Mouse (Mus musculus) hindbrain, postnatal 0 days (tissue): ENCODE data around the gene Vsir. TPM values are rescaled to one million over a fixed set of nuclear protein-coding genes. Genes with fewer than 3 reads are reported as not detected.

Experiments used
- ATAC-seq: fragments of 200-750 bp; cut with Nextera tagmentation; 2 replicates; pipeline ENCODE4 v1.8.0; 2017; ENCODE audit warnings: mild to moderate bottlenecking, moderate TSS enrichment, moderate library complexity
- DNase-seq: peaks from one replicate; pipeline ENCODE4 v3.0.0-alpha.2; 2015; ENCODE audit warnings: low spot score
- H3K27ac ChIP-seq: fragments of 300-500 bp; sonication (generic); 2 replicates; pipeline ENCODE4 v1.5.1; 2014; ENCODE audit warnings: mild to moderate bottlenecking
- H3K27me3 ChIP-seq: fragments of 300-500 bp; sonication (generic); 2 replicates; pipeline ENCODE4 v1.6.1; 2014; ENCODE audit warnings: low read length, mixed read lengths; ENCODE audit not compliant: insufficient read depth
- H3K36me3 ChIP-seq: fragments of 300-500 bp; sonication (generic); 2 replicates; pipeline ENCODE4 v1.6.1; 2014; ENCODE audit warnings: low read length, mixed read lengths; ENCODE audit not compliant: insufficient read depth
- H3K4me1 ChIP-seq: fragments of 300-500 bp; sonication (generic); 2 replicates; pipeline ENCODE4 v1.6.1; 2014; ENCODE audit warnings: antibody characterized with exemption, low read length, mixed read lengths; ENCODE audit not compliant: insufficient read depth
- H3K4me2 ChIP-seq: fragments of 300-500 bp; sonication (generic); 2 replicates; pipeline ENCODE4 v1.6.1; 2014; ENCODE audit warnings: low read depth, mild to moderate bottlenecking, low read length, moderate library complexity, mixed read lengths
- H3K4me3 ChIP-seq: fragments of 300-500 bp; sonication (generic); 2 replicates; pipeline ENCODE4 v1.5.1; 2014; ENCODE audit warnings: low read length
- H3K9ac ChIP-seq: fragments of 300-500 bp; sonication (generic); replicated peaks from 2 replicates; pipeline ENCODE4 v1.6.1; 2014; ENCODE audit warnings: mild to moderate bottlenecking, low read length, moderate library complexity, mixed read lengths
- H3K9me3 ChIP-seq: fragments of 300-500 bp; sonication (generic); 2 replicates; pipeline ENCODE4 v1.6.1; 2016; ENCODE audit warnings: low read length, mixed read lengths
- CTCF ChIP-seq: IDR thresholded peaks from 2 replicates; pipeline ENCODE4 v1.5.1; 2016; ENCODE audit warnings: antibody characterized with exemption, control low read depth, low read depth
- WGBS: fragments of 180-500 bp; shearing (Covaris S2); extraction: QIAGEN DNeasy Blood & Tissue Kit; methylation state at CpG from one replicate; pipeline ENCODE4 v1.1.7; 2014; 5-methylcytosine and 5-hydroxymethylcytosine counted together
- polyA plus RNA-seq: library from polyadenylated mRNA; unstranded; fragments of >200 nt; fragmentation: Nextera tagmentation; extraction: Ambion mirVana; gene quantifications from 2 replicates; pipeline ENCODE4 v1.2.1, GENCODE M21; 2015
- total RNA-seq: library from RNA; depleted of rRNA; stranded (reverse); fragments of >200 nt; gene quantifications from 2 replicates; pipeline ENCODE4 v1.2.3, GENCODE M21; 2014

Vsir gene
- total and polyA plus RNA-seq, 2 experiments from 2014 or later: 4.8 to 19.2 TPM

- Histone ChIP-seq H3K9ac (no peak overlapping the region), H3K36me3 (no peaks in the 10 kb centered on the region), H3K4me2 (no peak overlapping the region), H3K27ac (no peak overlapping the region; the same call in 1 of the 2 replicates), H3K9me3 (no peaks in the 10 kb centered on the region), H3K4me1 (no peaks in the 10 kb centered on the region), H3K4me3 (no peak overlapping the region), H3K27me3 (no peaks in the 10 kb centered on the region)
- ATAC-seq: no peak
- TF ChIP-seq CTCF: no peak
- DNase-seq: no peak
- 75% methylated on average over 9 of the region's 9 CpGs for WGBS
These were observed 32.8 kb downstream of the Vsir start for GRCm38 (mm10) chr10:60379419-60379957.

- 74% methylated on average over 3 of the region's 3 CpGs for WGBS
- Histone ChIP-seq H3K9me3 (no peaks in the 10 kb centered on the region), H3K27me3 (no peaks in the 10 kb centered on the region), H3K27ac (no peak overlapping the region), H3K4me3 (no peak overlapping the region), H3K4me2 (no peak overlapping the region), H3K36me3 (no peaks in the 10 kb centered on the region), H3K4me1 (no peaks in the 10 kb centered on the region), H3K9ac (no peak overlapping the region)
- TF ChIP-seq CTCF: no peak
- DNase-seq: no peak
- no peak for ATAC-seq
These were observed 33.6 kb downstream of the Vsir start for GRCm38 (mm10) chr10:60380229-60380628.

GRCm38 (mm10) chr10:60381142-60381925 lies 34.7 kb downstream of the Vsir start:
- WGBS: 76% methylated on average over 10 of the region's 10 CpGs
- Histone ChIP-seq H3K27me3 (no peaks in the 10 kb centered on the region), H3K36me3 (no peaks in the 10 kb centered on the region), H3K27ac (no peak overlapping the region), H3K9me3 (no peaks in the 10 kb centered on the region), H3K9ac (no peak overlapping the region), H3K4me3 (no peak overlapping the region), H3K4me2 (no peak overlapping the region), H3K4me1 (no peaks in the 10 kb centered on the region)
- ATAC-seq (no peak), DNase-seq (no peak)
- no peak for TF ChIP-seq CTCF

DNA sequence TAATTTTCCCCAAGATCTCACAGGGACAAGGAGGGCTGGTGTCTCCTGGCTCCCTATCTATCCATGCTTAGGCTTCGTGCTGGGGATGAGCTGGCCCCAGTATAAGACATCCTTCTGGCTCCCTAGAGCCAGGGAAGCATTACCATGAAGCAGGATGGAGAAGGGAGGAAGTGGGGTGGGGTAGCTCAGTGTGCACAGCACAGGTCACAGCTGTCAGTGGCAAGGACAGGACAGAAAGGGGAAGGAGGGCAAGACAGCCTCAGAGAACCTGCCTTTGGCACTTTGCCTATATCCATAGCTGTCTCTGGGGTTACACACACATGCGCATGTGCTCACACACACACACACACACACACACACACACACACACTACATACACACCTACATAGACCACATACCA lies 41.7 kb downstream of the Vsir start:
- H3K36me3 ChIP-seq: no peaks in the 10 kb centered on the region
- H3K9me3 ChIP-seq: no peaks in the 10 kb centered on the region
- no peaks in the 10 kb centered on the region for H3K4me1 ChIP-seq
- no peak overlapping the region for H3K27ac ChIP-seq
- H3K9ac ChIP-seq: no peak overlapping the region
- WGBS: 81% methylated on average over 2 of the region's 2 CpGs
- TF ChIP-seq CTCF: no peak
- no peaks in the 10 kb centered on the region for H3K27me3 ChIP-seq
- H3K4me2 ChIP-seq: no peak overlapping the region
- DNase-seq (no peak), ATAC-seq (no peak)
- no peak overlapping the region for H3K4me3 ChIP-seq

DNA sequence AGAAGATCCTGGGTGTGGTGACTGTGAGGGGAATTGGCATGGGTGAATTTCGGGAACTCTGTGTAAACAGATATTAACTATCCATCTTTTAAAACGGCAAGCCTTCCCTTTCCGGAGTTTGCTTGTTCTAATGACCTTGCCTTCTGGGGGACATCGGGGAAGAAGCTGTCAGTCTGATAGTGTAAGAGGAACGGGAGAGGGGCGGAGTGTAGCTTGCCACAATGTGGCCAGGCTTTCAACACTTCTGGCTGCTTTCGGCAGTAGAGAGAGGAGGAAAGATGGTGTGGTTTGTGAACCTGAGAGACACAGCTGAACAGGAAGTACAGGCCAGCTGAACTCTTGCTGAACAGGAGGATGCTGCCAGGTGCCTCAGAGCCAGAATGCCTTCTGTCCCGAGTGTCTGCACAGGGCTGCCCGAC lies 42.8 kb downstream of the Vsir start:
- WGBS: 52% methylated on average over 9 of the region's 9 CpGs
- no peaks in the 10 kb centered on the region for H3K27me3 ChIP-seq
- no peak overlapping the region for H3K4me3 ChIP-seq
- H3K9me3 ChIP-seq: no peaks in the 10 kb centered on the region
- no peak overlapping the region for H3K4me2 ChIP-seq
- no peaks in the 10 kb centered on the region for H3K4me1 ChIP-seq
- no peak for TF ChIP-seq CTCF
- H3K27ac ChIP-seq: no peak overlapping the region
- H3K36me3 ChIP-seq: no peaks in the 10 kb centered on the region
- H3K9ac ChIP-seq: no peak overlapping the region
- ATAC-seq (no peak), DNase-seq (no peak)

GRCm38 (mm10) chr10:60390177-60390903 lies 43.7 kb downstream of the Vsir start:
- Histone ChIP-seq H3K9me3 (no peaks in the 10 kb centered on the region), H3K27me3 (no peaks in the 10 kb centered on the region), H3K9ac (no peak overlapping the region), H3K36me3 (no peaks in the 10 kb centered on the region), H3K27ac (no peak overlapping the region), H3K4me1 (no peaks in the 10 kb centered on the region), H3K4me2 (no peak overlapping the region), H3K4me3 (no peak overlapping the region)
- ATAC-seq (no peak), DNase-seq (no peak)
- 31% methylated on average over 6 of the region's 6 CpGs for WGBS
- no peak for TF ChIP-seq CTCF
